Mouse (Mus musculus) common myeloid progenitor, adult 5-6 weeks (primary cell): ENCODE measurements around the gene Slc17a8. TPM values are rescaled to one million over a fixed set of nuclear protein-coding genes. Genes with fewer than 3 reads are reported as not detected.
A peak's percentile ranks its signal among the peaks of the same experiment; 100 is the strongest.

Experiments used
- ATAC-seq: replicated peaks from 2 replicates; pipeline ENCODE4 v1.8.0; 2016; ENCODE audit warnings: low read depth, mild to moderate bottlenecking, moderate TSS enrichment, inconsistent platforms; ENCODE audit not compliant: poor library complexity, severe bottlenecking
- total RNA-seq: library from RNA; stranded (forward); fragments of 200-1000, 187-1606 nt; gene quantifications from 2 replicates; pipeline ENCODE4 v1.2.3, GENCODE M21; 2017

Slc17a8 gene
- total RNA-seq, 1 experiment from 2014 or later = not detected

DNA sequence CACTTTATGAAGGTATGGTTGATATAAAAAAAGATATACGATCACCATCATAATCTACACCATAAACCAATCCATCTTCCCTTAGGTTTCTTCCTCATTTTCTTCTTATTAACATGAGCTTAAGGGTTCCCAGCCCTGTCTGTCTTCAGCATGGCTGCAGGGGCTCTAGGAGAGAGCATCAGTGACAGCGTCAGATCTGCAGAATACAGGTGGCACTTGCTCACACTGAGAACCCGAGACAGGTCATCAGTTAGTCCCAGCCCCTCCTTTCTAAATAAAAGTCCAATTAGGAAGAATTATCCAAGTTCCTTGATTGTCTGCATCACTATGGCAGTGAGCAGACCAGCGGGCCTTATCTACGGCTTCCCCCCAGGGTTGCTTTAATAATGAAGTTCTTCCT lies 88.6 kb downstream of the Slc17a8 start:
- ATAC-seq = no peak

DNA sequence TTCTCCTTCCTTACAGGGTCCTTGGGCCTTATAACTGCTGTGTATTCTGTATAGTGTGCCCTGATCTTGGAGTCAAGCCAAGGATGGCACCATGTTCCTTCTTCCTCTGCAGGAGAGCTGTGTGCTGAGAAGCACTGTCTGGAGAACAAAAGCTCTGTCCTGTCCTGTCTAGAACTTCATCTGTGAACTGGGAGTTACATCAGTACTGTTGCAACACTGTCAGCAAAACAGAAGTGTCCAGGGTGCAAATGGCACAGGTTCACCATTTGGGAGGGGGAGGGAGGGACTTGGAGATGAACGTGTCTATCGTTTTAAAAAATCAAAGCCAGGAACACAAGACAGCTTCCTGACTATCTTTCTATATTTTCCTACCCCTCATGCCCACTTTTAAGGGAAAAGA lies 89.1 kb downstream of the Slc17a8 start:
- 0 out of 2 replicates have a peak, but pooled peaks have one; percentile 22 for ATAC-seq

DNA sequence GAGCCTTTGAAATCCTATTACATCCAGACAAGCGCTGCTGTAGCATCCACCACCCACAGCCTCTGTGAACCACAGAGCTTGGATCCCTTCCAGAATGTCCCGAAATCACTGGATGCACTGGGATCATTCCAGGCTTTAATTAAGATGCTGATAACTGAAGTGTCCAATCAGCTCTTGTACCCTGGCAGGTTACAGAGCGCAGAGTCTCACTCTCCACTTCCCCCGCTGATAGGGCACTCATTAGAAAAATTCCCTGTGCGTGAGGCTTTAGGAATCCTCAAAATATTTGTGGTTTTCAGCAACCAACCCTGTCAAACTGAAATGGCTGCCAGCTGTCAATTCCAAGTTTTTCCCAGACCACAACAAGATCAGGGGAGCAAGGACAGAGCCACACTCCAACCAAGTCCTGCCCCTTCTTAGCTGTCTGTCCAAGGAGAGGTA lies 89.8 kb downstream of the Slc17a8 start:
- no peak for ATAC-seq

GRCm38 (mm10) chr10:89527054-89527453 lies 94.0 kb downstream of the Slc17a8 start:
- ATAC-seq = no peak

- ATAC-seq = no peak
Measured at GRCm38 (mm10) chr10:89525823-89526222, 95.2 kb downstream of the Slc17a8 start.

Other genes with a start within 250 kb of the Slc17a8 start
- 16.4 and 25.9 TPM in 2 replicates for gene Gas2l3, start 177.3 kb downstream of the Slc17a8 start, total RNA-seq
- not detected in 2 replicates for gene Nr1h4, start 87.7 kb downstream of the Slc17a8 start, total RNA-seq
- gene Scyl2, start 65.0 kb upstream of the Slc17a8 start, total RNA-seq = 30.4 and 36.7 TPM in 2 replicates
- 16.8 and 21.7 TPM in 2 replicates for gene Actr6, start 111.0 kb upstream of the Slc17a8 start, total RNA-seq
- gene Uhrf1bp1l, start 123.7 kb upstream of the Slc17a8 start, total RNA-seq = 33.6 and 45.0 TPM in 2 replicates